Mouse (Mus musculus): Measurements from ENCODE around the gene Nipsnap1. TPM values are rescaled to one million over a fixed set of nuclear protein-coding genes. Genes with fewer than 3 reads are reported as not detected.

The Nipsnap1 gene
- polyA plus RNA-seq, 1 experiment from 2014 or later = 131 TPM

- H3K4me2 ChIP-seq (ENCODE audit: low read length) = no peak overlapping the region
- no peaks in the 10 kb centered on the region for H3K27me3 ChIP-seq (replicated peaks; ENCODE audit: control insufficient read depth, insufficient read depth, low read length)
- H3K9ac ChIP-seq (ENCODE audit: low read depth, low read length) = no peak overlapping the region
- no peak overlapping the region for H3K4me3 ChIP-seq (ENCODE audit: low read length)
- H3K9me3 ChIP-seq (ENCODE audit: control insufficient read depth, low read length) = no peaks in the 10 kb centered on the region
- no peaks in the 10 kb centered on the region for H3K36me3 ChIP-seq (ENCODE audit: control insufficient read depth, insufficient read depth, low read length)
- 84% methylated on average over 1 of the region's 1 CpGs for WGBS
- no peak for ATAC-seq
- no peak overlapping the region for H3K27ac ChIP-seq (ENCODE audit: low read depth, low read length)
- no peaks in the 10 kb centered on the region for H3K4me1 ChIP-seq (ENCODE audit: control insufficient read depth, insufficient read depth, low read depth, low read length)
These were observed 35.5 kb upstream of the Nipsnap1 start for GRCm38 (mm10) chr11:4838235-4838634.

DNA sequence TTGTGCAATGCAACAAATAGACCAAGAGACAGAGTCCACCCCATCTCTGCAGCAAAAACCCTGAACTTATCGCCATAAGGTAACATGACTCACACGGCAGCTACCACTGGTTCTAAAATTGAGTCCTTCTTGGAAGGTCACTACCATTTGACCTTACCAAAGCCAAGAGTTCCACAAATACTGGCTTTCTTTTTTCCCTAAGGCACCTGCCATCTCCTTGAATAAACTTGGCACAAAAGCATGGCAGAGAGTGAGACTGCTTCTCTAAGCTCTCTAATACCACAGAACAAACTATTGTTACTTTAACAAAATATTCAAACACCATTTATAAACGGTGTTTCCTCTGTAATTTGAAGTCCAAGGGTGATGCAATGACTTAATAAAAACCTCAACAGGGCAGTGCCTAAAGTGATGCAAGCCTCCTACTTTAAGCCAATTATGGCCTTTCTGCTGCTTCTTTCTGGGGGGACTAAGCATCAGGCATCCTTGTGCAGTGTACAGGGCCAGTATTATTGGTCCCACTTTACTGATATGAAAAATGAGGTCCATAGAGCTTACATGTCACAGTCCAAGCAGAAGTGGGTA is 32.7 kb upstream of the Nipsnap1 start:
- WGBS = 80% methylated on average over 3 of the region's 3 CpGs
- no peaks in the 10 kb centered on the region for H3K36me3 ChIP-seq (ENCODE audit: control insufficient read depth, insufficient read depth, low read length)
- ATAC-seq = no peak
- H3K4me2 ChIP-seq (ENCODE audit: low read length) = no peak overlapping the region
- no peaks in the 10 kb centered on the region for H3K4me1 ChIP-seq (ENCODE audit: control insufficient read depth, insufficient read depth, low read depth, low read length)
- no peaks in the 10 kb centered on the region for H3K27me3 ChIP-seq (replicated peaks; ENCODE audit: control insufficient read depth, insufficient read depth, low read length)
- H3K9me3 ChIP-seq (ENCODE audit: control insufficient read depth, low read length) = no peaks in the 10 kb centered on the region
- no peak overlapping the region for H3K9ac ChIP-seq (ENCODE audit: low read depth, low read length)
- no peak overlapping the region for H3K4me3 ChIP-seq (ENCODE audit: low read length)
- H3K27ac ChIP-seq (ENCODE audit: low read depth, low read length) = no peak overlapping the region

GRCm38 (mm10) chr11:4848483-4849248 is 25.1 kb upstream of the Nipsnap1 start:
- WGBS = 1% methylated on average over 50 of the region's 50 CpGs
- peak overlapping the region; percentile 95 for H3K4me3 ChIP-seq (ENCODE audit: low read length)
- peak; percentile 1; the same call in 1 of the 2 replicates for ATAC-seq
- peak overlapping the region; percentile 69 for H3K4me2 ChIP-seq (ENCODE audit: low read length)
- peak overlapping the region; percentile 82 for H3K27ac ChIP-seq (ENCODE audit: low read depth, low read length)
- peaks cover 15% of the 10 kb centered on the region for H3K4me1 ChIP-seq (ENCODE audit: control insufficient read depth, insufficient read depth, low read depth, low read length)
- H3K36me3 ChIP-seq (ENCODE audit: control insufficient read depth, insufficient read depth, low read length) = no peaks in the 10 kb centered on the region
- H3K9ac ChIP-seq (ENCODE audit: low read depth, low read length) = peak overlapping the region; percentile 95
- H3K9me3 ChIP-seq (ENCODE audit: control insufficient read depth, low read length) = no peaks in the 10 kb centered on the region
- no peaks in the 10 kb centered on the region for H3K27me3 ChIP-seq (replicated peaks; ENCODE audit: control insufficient read depth, insufficient read depth, low read length)

- Histone ChIP-seq H3K4me2 (ENCODE audit: low read length) (peak within 1 kb of the TSS; percentile 69), H3K36me3 (ENCODE audit: control insufficient read depth, insufficient read depth, low read length) (no peaks in the 10 kb centered on the region), H3K9me3 (ENCODE audit: control insufficient read depth, low read length) (no peaks in the 10 kb centered on the region), H3K9ac (ENCODE audit: low read depth, low read length) (peak within 1 kb of the TSS; percentile 95), H3K4me3 (ENCODE audit: low read length) (peak within 1 kb of the TSS; percentile 95), H3K27ac (ENCODE audit: low read depth, low read length) (peak within 1 kb of the TSS; percentile 82), H3K27me3 (replicated peaks; ENCODE audit: control insufficient read depth, insufficient read depth, low read length) (no peaks in the 10 kb centered on the region), H3K4me1 (ENCODE audit: control insufficient read depth, insufficient read depth, low read depth, low read length) (peaks cover 15% of the 10 kb centered on the region)
- under 1% methylated on average over 40 of the region's 60 CpGs for WGBS
- ATAC-seq = peak; percentile 99
These were observed 24.4 kb upstream of the Nipsnap1 start, which contains the start of gene Nf2 for GRCm38 (mm10) chr11:4849258-4849943. Gene Nf2 (minus strand): TSS chr11:4849536.

DNA sequence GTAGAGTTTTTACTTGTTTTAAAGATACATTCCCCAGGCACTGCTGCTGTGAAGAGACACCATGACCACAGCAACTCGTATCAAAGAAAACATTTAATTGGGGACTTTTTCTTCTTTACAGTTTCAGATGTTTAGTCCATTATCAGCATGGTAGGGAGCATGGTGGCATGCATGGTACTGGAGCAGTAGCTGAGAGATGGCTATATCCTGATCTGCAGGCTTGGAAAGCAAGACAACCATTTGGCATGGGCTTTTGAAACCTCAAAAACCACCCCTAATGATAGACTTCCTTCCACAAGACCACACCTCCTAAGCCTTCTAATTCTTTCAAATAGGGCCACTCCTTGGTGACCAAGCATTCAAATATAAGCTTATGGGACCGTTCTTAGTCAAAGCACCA is 23.3 kb upstream of the Nipsnap1 start:
- Histone ChIP-seq H3K27me3 (replicated peaks; ENCODE audit: control insufficient read depth, insufficient read depth, low read length) (no peaks in the 10 kb centered on the region), H3K4me3 (ENCODE audit: low read length) (no peak overlapping the region), H3K36me3 (ENCODE audit: control insufficient read depth, insufficient read depth, low read length) (no peaks in the 10 kb centered on the region), H3K4me2 (ENCODE audit: low read length) (no peak overlapping the region), H3K27ac (ENCODE audit: low read depth, low read length) (no peak overlapping the region), H3K9me3 (ENCODE audit: control insufficient read depth, low read length) (no peaks in the 10 kb centered on the region), H3K9ac (ENCODE audit: low read depth, low read length) (no peak overlapping the region), H3K4me1 (ENCODE audit: control insufficient read depth, insufficient read depth, low read depth, low read length) (peaks cover 15% of the 10 kb centered on the region)
- ATAC-seq = no peak
- 90% methylated on average over 2 of the region's 2 CpGs for WGBS

GRCm38 (mm10) chr11:4853021-4853420 is 20.7 kb upstream of the Nipsnap1 start:
- Histone ChIP-seq H3K27me3 (replicated peaks; ENCODE audit: control insufficient read depth, insufficient read depth, low read length) (no peaks in the 10 kb centered on the region), H3K27ac (ENCODE audit: low read depth, low read length) (no peak overlapping the region), H3K36me3 (ENCODE audit: control insufficient read depth, insufficient read depth, low read length) (no peaks in the 10 kb centered on the region), H3K4me3 (ENCODE audit: low read length) (no peak overlapping the region), H3K4me1 (ENCODE audit: control insufficient read depth, insufficient read depth, low read depth, low read length) (peaks cover 2% of the 10 kb centered on the region), H3K9ac (ENCODE audit: low read depth, low read length) (no peak overlapping the region), H3K9me3 (ENCODE audit: control insufficient read depth, low read length) (no peaks in the 10 kb centered on the region), H3K4me2 (ENCODE audit: low read length) (no peak overlapping the region)
- no peak for ATAC-seq

DNA sequence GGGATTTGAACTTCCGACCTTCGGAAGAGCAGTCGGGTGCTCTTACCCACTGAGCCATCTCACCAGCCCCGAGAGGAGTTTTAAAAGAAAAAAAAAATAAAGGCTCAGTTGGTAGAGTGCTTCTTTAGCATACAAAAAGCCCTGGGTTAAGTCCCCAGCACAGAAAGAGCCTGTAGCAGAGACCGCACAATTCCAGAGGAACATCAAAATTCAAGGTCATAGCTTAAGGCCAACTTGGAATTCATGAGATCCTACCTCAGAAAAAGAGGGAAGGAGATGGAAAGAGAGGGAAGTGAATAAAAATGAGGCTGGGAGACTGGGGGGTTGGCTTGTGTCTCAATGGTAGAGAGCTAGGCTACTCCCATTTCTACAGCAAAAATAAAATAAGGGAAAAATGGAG is 19.6 kb upstream of the Nipsnap1 start:
- Histone ChIP-seq H3K9ac (ENCODE audit: low read depth, low read length) (no peak overlapping the region), H3K27ac (ENCODE audit: low read depth, low read length) (no peak overlapping the region), H3K36me3 (ENCODE audit: control insufficient read depth, insufficient read depth, low read length) (no peaks in the 10 kb centered on the region), H3K4me1 (ENCODE audit: control insufficient read depth, insufficient read depth, low read depth, low read length) (no peaks in the 10 kb centered on the region), H3K9me3 (ENCODE audit: control insufficient read depth, low read length) (no peaks in the 10 kb centered on the region), H3K27me3 (replicated peaks; ENCODE audit: control insufficient read depth, insufficient read depth, low read length) (no peaks in the 10 kb centered on the region), H3K4me3 (ENCODE audit: low read length) (no peak overlapping the region), H3K4me2 (ENCODE audit: low read length) (no peak overlapping the region)
- 93% methylated on average over 5 of the region's 5 CpGs for WGBS
- no peak for ATAC-seq

- H3K4me1 ChIP-seq (ENCODE audit: control insufficient read depth, insufficient read depth, low read depth, low read length) = no peaks in the 10 kb centered on the region
- H3K9me3 ChIP-seq (ENCODE audit: control insufficient read depth, low read length) = no peaks in the 10 kb centered on the region
- H3K36me3 ChIP-seq (ENCODE audit: control insufficient read depth, insufficient read depth, low read length) = no peaks in the 10 kb centered on the region
- H3K4me2 ChIP-seq (ENCODE audit: low read length) = no peak overlapping the region
- no peak overlapping the region for H3K27ac ChIP-seq (ENCODE audit: low read depth, low read length)
- ATAC-seq = no peak
- WGBS = 52% methylated on average over 2 of the region's 2 CpGs
- no peaks in the 10 kb centered on the region for H3K27me3 ChIP-seq (replicated peaks; ENCODE audit: control insufficient read depth, insufficient read depth, low read length)
- H3K4me3 ChIP-seq (ENCODE audit: low read length) = no peak overlapping the region
- H3K9ac ChIP-seq (ENCODE audit: low read depth, low read length) = no peak overlapping the region
These were observed 15.3 kb upstream of the Nipsnap1 start for GRCm38 (mm10) chr11:4858416-4858815.

- ATAC-seq = no peak
- no peak overlapping the region for H3K4me2 ChIP-seq (ENCODE audit: low read length)
- no peak overlapping the region for H3K27ac ChIP-seq (ENCODE audit: low read depth, low read length)
- WGBS = 67% methylated on average over 1 of the region's 1 CpGs
- H3K27me3 ChIP-seq (replicated peaks; ENCODE audit: control insufficient read depth, insufficient read depth, low read length) = no peaks in the 10 kb centered on the region
- H3K9ac ChIP-seq (ENCODE audit: low read depth, low read length) = no peak overlapping the region
- no peaks in the 10 kb centered on the region for H3K36me3 ChIP-seq (ENCODE audit: control insufficient read depth, insufficient read depth, low read length)
- no peaks in the 10 kb centered on the region for H3K4me1 ChIP-seq (ENCODE audit: control insufficient read depth, insufficient read depth, low read depth, low read length)
- no peak overlapping the region for H3K4me3 ChIP-seq (ENCODE audit: low read length)
- no peaks in the 10 kb centered on the region for H3K9me3 ChIP-seq (ENCODE audit: control insufficient read depth, low read length)
These were observed 12.8 kb upstream of the Nipsnap1 start for GRCm38 (mm10) chr11:4860986-4861385.

Measured in hindbrain, embryonic 16.5 days (tissue).